Mouse (Mus musculus) CH12F3 (cell line): Measurements from ENCODE around the gene Tcta.
"Not testable (repeated sequence)": the region's sequence is repeated elsewhere in the genome, so short reads cannot be mapped to it uniquely, and the experiment has no call there.

Experiments used
- in situ Hi-C: fragments of 300-500 bp; cut with MboI; formaldehyde crosslinking; loops from 2 replicates; pipeline ENCODE4 v1.14.3; 2020; ENCODE audit warnings: low sequenced_read_pairs

The Tcta gene

DNA sequence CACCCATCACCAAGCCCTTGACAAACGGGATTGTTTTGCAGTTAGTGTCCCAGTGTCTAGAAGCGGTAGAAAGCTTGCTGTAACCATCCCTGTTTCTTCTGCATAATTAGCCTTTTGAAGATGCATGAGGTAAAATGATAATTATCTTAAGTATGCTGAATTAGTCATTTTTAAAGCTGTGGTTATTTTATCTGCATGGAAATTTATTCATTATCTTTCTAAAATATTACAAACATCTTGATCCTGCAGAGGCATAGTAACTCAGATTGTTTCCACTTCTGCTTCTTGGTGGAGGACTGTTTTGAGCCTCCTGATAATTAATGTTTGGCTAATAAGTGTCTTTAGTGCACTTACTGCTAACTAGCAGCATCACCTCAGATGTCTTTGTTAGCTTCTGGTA is 12.5 kb upstream of the Tcta start:
- in situ Hi-C loops, result no loop called here

DNA sequence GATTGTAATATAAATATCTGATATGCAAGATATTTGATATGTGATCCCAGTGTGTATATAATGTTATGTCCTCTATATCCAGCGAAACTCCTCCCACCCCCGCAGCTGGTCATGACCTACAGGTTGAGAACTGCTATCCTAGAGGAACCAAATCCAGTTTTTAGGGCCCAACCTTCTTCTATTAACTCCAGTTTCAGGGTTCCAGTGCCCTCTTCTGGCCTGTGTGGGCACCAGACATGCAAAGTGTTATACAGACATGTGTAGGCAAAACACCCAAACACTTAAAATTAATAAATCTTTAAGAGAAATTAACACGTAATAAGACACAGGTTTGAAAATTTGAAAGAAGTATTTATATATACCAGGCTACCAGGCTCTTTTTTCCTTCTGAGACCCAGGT is 11.6 kb upstream of the Tcta start:
- in situ Hi-C loops, result no loop called here

DNA sequence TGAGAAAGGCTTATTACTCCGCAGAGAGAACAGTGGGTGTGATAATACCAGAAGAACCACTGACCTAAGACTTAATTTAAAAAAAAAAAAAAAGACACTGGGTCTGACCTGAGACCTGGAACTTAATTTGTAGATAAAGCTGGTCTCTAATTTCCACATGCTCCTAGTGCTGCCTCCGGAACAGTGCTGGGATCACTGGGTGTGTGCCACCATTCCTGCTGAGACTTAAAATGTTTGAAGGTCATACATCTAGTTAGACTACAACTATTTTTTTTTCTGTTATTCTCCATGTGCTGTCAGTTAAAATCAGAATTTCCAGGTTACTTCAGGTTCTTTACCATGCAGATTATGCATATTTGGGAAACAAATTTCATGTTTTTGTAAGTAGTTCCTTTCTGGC is 2.2 kb upstream of the Tcta start:
- in situ Hi-C loops, result no loop called here

DNA sequence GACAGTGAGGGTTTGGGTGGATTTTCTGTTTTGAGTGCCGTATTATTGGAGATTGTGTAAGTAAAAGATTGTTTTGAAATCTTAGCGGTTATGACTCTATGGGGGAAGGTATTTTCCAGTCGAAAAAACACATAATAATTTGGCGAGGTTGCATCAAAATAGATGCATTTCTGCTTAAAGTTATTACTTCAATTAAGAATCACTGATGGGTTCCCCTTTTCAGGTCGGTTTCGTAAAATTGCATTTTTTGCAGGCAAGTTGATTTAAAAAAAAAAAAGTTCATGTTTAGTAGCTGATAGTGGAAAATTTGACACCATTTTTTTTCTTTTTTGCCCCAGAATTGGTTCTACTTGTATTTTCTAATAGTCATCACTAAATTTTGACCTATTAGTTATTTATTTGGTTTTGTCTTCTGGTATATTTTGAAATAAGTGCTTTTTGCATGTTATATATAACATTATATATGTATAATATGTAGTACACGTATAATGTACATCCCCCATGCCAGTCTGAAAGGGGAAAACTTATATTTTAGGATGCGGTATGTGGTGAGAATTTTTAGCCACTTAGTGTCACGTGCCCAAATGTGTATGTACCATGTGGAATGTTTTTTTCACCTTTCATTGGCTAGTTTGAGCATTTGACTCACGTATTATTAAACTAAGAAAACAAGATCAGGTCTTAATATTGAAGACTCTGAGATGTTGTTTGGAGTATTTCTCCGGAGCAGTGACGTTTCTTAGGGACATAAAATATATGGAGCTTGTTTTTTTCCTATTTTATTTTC is 1.3 kb upstream of the Tcta start:
- in situ Hi-C loops, result no loop called here

DNA sequence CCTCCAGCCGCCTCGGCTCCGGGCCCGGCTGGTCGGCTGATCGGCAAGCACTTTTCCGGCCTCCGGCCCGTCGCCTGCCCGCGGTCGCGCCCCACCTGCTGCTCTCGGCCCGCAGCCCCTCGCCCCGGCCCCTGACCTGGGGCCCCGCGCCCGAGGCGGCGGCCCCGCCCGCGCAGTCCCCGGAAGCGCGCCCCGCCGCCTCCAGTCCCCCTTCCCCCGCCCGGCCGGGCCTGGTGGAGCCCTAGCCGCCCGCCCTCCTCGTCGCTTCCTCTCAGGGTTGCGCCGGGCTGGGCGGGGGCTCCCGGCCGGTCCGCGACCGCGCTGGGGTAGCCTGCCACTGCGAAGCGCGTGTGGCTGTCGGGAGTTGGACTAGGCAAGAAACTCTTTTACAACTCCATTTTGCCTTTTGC is 616 bp upstream of the Tcta start:
- in situ Hi-C loops, result no loop called here

DNA sequence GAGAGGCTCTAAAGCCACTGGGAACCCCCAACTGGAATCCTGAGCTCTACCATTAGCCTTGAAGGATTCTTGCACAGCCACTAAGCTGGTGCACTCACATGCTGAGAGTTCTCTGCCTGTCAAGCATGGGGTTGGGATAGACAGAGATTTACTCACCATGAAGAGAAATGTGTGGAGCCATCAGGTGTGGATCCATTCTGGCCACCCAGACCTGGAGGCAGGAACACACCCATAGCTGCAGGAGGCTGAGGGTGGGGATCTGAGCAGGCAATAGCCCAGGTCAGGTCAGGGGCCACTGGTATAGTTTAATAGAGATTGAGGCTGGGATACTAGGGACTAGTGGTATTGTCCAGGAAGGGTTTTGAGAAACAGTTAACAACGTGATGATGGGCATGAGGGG is 790 bp downstream of the Tcta start:
- in situ Hi-C loops, result no loop called here

DNA sequence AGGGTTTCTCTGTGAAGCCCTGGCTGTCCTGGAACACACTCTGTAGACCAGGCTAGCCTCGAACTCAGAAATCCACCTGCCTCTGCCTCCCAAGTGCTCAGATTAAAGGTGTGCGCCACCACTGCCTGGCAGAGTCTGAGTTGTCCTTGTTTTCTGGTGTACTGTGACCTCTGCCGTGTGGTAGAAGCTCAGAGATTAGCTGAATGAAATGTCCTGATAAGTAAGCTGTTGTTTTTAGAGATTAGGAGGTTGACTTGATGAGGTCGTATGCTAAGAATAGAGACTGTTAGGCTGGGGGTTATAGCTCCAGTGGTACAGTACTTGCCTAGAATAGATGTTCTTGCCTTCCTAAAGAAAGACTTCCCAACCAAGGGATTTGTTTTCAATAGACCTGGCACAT is 1.2 kb downstream of the Tcta start:
- in situ Hi-C loops, result no loop called here

DNA sequence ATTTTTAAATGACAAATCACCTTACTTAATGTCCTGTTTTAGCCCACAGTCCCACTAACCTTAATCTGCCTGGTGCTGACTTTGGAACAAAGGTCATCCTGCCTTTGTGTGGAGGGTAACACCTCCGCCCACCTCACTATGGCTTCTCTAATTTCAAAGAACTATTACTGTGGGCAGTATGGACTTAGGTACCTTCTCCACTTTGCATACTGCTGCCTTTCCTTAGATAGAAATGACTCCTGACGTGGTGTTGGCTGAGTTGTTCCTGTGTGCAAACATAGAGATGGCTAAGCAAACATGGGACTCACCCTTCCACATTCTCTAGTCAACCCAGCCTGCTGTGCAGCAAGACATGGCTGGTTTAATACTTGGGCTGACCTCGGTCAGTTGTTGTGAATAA is 4.1 kb downstream of the Tcta start:
- in situ Hi-C loops, result no loop called here

DNA sequence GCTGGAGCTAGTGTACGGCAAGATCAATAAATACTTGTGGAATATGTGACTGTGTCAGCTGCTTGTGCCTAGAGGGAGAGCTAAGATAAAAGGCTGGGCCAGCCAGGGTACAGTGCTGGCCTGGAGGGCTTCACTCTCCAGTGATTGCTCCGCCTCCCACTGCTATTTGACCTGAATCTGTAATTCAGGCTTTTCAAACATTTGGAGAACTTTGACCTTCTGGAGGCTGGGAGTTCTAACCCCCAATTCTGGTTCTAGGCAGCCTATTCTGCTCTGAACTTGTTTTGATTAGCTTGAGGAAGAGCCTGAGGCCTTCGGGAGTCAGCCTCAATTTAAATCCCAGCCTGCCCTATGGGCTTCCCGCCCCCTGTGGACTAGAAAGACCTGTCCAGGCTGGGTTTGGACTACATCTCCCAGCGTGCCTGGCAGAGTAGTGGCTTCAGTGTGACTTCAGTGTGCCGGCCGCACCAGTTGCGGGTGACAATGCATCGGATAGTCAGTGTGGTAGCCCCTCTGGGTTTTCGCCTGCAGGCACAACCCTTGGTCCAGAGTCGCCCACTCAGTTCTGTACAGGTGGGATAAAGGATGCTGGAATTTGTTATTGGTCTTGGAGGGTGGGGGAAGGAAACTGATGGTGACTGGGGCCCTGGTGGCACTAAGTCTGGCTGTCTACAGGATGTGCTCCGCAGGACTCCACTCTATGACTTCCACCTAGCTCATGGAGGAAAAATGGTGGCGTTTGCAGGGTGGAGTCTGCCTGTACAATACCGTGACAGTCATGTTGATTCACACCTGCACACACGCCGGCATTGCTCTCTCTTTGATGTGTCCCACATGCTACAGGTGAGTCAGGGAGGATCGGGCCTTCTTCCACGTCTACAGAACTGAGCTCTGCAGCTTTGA is 9.3 kb downstream of the Tcta start, which contains the start of gene Amt:
TSS of gene Amt (plus strand) at position 401 of the 903 bp plus-strand sequence.
- in situ Hi-C loops, result no loop called here

DNA sequence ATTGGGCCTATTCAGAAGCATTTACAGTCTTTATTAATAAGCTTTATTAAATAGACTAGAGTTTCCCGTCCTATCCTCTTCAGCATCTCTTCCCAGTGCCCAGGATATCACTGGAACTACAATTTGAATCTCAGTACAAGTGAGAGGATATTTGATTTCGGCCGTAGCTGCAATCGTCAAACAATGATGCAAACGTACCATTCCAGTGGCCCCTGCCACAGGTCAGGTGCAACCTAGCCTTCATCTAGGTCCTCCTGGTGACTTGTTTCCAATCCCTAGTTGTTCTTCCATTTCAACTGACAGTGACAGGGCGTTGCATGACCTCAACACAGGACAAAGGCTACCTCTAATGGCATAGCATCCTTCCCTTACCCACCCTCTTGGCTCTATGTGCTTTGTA is 15.2 kb downstream of the Tcta start:
- in situ Hi-C loops, result no loop called here

DNA sequence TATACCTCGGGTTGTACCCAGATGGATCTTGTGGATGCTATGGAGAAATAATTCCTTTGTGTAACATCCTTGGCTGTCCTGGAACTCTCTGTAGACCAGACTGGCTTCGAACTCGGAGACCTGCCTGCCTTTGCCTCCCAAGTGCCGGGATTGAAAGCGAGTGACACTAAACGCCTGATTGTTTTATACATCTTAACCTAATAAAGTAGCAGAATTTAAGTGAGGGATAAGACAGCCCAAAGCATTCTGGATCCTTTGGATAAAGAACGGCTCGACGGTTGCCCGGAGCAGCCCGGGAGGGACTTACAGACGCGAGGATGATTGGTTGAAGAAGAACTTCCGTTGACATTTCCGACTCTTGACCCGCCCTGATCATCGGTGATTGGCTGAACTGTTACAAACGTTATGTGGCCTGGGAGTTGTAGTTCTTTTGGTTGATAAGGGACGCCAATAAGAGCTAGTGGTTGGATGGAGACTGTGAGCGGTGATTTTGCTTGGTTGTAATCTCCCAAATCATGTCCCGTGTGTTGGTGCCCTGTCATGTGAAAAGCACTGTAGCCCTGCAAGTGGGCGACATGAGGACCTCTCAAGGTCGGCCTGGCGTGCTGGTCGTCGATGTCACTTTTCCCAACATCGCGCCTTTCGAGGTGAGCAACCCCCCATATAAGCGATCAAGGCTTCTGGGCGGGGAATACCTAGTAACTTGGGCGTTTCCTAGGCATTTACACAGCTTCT is 15.8 kb downstream of the Tcta start, which contains the start of gene Nicn1:
TSS of gene Nicn1 (plus strand) at position 414 of the 735 bp plus-strand sequence.
- in situ Hi-C loops, result no loop called here

DNA sequence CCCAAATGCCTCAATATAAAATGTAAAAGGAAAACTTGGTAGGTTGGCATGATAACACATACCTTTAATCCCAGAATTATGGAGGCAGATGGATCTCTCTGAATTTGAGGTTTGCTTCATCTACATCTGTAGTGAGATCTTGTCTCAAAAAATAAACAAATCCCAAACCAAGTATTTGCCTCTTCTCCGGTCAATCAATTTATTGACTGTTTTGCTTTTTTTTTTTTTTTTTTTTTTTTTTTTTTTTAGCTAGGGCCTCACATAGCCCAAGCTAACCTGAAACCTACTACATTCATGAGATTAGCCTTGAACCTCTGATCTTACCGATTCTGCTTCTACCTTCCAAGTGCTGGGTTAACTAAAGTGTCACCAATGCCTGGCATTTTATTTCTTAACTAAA is 16.6 kb downstream of the Tcta start:
- in situ Hi-C loops, result no loop called here

DNA sequence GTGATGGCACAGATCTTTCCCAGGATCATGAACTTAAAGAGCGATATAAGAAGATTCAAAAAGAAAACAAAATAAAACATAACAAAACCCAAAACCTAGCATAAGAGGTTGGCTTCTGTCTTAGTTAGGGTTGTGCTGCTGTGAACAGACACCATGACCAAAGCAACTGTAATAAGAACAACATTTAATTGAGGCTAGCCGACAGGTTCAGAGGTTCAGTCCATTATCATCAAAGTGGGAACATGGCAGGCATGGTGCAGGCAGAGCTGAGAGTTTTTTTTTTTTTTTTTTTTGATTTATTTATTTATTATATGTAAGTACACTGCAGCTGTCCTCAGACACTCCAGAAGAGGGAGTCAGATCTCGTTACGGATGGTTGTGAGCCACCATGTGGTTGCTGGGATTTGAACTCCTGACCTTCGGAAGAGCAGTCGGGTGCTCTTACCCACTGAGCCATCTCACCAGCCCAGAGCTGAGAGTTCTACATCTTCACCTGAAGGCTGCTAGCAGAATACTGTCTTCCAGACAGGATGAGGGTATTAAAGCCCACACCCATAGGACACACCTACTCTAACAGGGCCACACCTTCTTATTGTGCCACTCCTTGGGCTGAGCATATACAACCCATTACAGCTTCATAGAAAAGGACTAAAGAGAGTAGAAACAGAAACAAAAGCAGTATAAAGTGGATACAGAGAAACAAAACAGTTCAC is 18.3 kb downstream of the Tcta start:
- in situ Hi-C loops, result not testable (repeated sequence)

DNA sequence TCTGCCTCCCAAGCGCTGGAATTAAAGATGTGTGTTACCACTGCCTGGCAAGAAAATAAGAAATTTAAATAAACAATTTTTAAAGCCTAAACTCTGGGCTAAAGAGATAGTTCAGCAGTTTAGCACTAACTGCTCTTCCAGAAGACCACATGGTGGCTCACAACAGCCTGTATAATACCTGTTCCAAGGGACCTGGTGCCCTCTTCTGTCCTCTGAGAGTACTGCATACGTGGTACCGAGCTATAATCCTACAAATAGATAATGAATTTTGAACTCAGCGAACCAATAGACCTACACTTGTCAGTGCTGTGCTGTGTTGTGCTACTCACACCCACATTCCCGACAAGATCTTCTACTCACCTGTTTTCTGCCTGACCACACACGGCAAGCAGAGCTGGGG is 21.6 kb downstream of the Tcta start:
- in situ Hi-C loops, result no loop called here

DNA sequence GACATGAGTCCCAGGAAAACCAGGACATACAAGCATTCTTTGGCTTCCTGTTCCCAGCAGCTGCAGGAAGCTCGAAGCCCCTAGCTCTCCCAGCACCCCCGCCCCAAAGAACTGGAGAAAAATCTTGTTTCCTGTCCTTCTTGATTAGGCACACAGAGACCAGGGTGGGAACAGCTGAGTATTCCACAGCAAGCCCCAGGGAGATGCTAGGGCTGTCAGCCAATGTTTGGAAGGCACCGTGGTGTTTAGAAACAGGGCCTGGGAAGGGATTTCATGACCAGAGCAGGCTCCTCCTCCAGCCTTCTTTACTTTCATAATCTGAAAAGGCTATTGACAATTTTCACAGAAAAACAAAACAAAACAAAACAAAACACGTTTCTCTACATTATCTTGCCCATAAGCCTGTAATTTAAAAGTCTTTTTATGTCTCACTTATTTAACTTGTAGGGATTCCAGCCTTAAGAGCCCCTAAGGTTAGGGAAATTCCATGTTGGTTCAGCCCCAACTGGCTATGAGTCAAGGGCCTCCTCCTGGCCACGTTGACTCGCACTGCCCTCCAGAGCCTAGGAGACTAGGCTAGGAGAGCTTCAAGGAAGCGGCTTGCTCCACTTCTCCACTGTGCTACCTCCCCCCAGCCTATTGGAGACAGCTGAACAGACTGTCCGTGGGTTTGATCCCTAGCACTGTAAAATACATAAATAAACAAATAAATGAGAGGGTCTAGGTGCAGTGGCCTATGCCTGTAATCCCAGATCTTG is 25.7 kb downstream of the Tcta start:
- in situ Hi-C loops, result no loop called here

DNA sequence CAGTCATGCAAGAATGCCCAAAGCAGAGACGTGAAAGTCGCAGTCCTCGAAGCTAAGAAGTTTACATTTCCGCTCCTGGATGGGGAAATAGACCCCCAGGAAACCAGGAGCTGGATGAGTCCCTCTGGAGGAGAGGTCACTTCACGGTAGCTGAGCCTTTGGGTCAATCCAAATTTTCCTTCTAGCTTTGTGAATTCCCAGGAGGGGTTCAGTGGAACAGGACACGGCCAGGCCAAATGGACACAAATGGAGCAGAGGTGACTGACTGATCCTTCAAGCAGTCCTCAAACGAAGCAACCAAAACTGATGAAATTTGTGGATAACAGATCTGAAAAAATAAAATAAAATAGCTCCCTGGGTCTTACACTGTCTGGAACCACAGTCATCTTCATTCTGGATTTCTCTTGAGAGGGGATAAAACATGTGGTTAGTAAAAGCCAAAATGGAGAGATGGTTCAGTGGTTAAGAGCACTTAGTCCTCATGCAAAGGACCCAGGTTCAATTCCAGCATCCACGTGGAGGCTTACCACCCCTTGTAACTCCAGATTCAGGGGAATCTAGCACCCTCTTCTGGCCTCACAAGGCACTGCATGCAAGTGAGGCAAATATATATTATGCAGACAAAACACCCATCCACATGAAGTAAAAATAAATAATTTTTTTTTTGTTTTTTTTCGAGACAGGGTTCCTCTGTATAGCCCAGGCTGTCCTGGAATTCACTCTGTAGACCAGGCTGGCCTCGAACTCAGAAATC is 27.1 kb downstream of the Tcta start:
- in situ Hi-C loops, result no loop called here

DNA sequence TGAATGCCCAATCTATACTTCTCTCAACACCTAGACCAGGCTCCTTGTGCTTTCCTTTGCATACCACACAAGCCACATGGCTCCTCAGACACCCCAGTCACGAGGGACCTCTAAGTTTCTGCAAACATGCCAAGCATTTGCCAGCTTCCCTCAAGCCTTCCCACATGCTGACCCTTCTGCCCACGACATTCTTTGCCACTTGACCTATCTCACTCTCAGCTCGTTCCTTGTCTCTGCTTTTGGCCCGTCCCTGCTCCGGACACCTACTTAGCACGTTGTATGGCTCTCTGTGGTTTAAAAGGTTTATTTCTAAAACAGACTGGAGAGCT is 30.7 kb downstream of the Tcta start:
- in situ Hi-C loops, result no loop called here

DNA sequence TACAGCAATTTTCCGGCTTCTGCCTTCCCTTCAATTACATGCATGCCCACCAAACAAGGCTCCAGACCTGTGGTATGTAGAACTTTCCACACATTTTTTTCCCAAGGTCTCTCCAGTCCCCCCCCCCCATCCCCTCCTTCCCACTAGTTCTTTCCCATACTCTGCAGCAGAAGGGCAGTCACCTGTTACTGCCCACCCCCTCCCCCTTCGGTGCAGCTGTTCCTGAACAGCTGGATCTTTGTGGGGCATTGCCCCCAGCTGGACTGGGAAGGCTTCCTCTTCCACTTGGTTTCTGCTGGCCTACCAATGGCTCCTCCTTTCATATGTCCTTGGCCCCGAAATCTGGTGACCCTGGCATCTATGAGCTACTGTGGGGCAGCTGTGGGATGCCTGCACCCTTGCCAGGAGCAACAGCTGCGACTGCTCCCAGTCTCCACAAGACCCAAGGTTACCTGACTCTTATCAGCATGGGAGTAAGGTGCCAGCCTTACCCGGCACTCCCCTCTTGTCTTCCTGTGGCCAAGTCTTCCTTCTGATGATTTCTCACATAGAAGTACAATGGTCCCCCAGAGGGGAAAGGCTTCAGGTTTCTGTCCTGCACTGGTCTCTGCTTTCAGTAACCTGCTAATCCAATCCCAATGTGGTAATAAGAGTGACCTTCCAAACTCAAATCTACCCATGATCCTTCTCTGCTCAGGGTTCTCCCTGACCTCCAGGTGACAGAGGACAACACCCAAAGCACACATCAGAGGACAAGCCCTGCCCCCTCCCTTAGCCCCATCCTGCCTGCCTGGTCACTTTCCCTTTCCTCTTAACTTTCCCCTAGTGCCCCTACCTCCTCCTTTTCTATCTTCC is 31.3 kb downstream of the Tcta start:
- in situ Hi-C loops, result no loop called here
